In the genomic region with DNA sequence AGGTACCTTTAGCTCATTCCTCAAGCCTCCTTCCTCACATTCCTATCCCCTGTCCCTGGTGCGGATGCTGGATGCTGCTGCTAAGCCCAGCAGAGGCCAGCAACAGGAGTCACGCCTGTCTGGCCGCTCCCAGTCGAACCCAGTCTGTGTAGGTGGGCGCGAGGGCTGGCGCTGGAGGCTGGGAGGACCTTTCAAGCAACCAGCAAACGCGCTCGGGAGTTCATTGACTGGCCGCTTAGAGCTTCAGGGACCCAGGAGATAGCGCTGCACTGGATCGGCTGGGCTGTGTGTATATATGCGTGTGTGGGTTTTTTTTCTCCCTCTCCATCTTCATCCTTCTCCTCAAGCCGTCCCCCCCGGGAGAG, we compare ENCODE assay signal across 9 mouse cellular contexts. TPM values are rescaled to one million over a fixed set of nuclear protein-coding genes. Genes with fewer than 3 reads are reported as not detected.
DNase-seq lines count a peak whose midpoint lies in the region; ATAC-seq lines count a peak whose summit lies in the region.
"Had no signal": no experiment of that assay in that cellular context is flagged by ENCODE, and none has a peak within 500 bp of the region (broad histone marks: within the 10 kb centered on the region; RNA-seq: fewer than 3 reads in every experiment).

No protein-coding gene starts in this region.

- H3K36me3 ChIP-seq in kidney, embryonic 16.5 days (ENCODE audit: insufficient read depth, low read length): no peaks in the 10 kb centered on the region
- no peaks in the 10 kb centered on the region for H3K36me3 ChIP-seq in embryonic facial prominence, embryonic 13.5 days
- no peaks in the 10 kb centered on the region for H3K36me3 ChIP-seq in intestine, embryonic 14.5 days (ENCODE audit: control insufficient read depth, insufficient read depth, low read length)
- no peaks in the 10 kb centered on the region for H3K36me3 ChIP-seq in stomach, embryonic 16.5 days (ENCODE audit: control insufficient read depth, insufficient read depth, low read length)

- peak overlapping the region; percentile 98 for H3K4me2 ChIP-seq in kidney, embryonic 16.5 days (replicated peaks; ENCODE audit: low read depth, low read length)
- peak overlapping the region; percentile 91 for H3K4me2 ChIP-seq in embryonic facial prominence, embryonic 13.5 days
- H3K4me2 ChIP-seq in intestine, embryonic 14.5 days (ENCODE audit: low read length): peak overlapping the region; percentile 99
- H3K4me2 ChIP-seq in stomach, embryonic 16.5 days (ENCODE audit: low read depth, low read length): peak overlapping the region; percentile 95

- DNase-seq in kidney, adult 8-10 months: no peak
- DNase-seq in intestine, embryonic 14.5 days (ENCODE audit: low spot score): peak; percentile 63
- DNase-seq in mesoderm, embryonic 11.5 days (ENCODE audit: low read depth, low spot score): peak; percentile 45
- DNase-seq in spleen, adult 12 weeks (ENCODE audit: low spot score): no peak
- DNase-seq in thymus, postnatal 0 days (ENCODE audit: low spot score): no peak

- H3K4me1 ChIP-seq in kidney, embryonic 16.5 days (ENCODE audit: insufficient read depth, low read length): peaks cover 10% of the 10 kb centered on the region
- H3K4me1 ChIP-seq in embryonic facial prominence, embryonic 13.5 days: peaks cover 12% of the 10 kb centered on the region
- H3K4me1 ChIP-seq in intestine, embryonic 14.5 days (replicated peaks; ENCODE audit: control insufficient read depth, insufficient read depth, low read length): peaks cover 5% of the 10 kb centered on the region
- H3K4me1 ChIP-seq in stomach, embryonic 16.5 days (ENCODE audit: control insufficient read depth, insufficient read depth, low read length): peaks cover 9% of the 10 kb centered on the region

- peak; percentile 73 for ATAC-seq in kidney, embryonic 16.5 days (ENCODE audit: low FRiP score, low TSS enrichment)
- ATAC-seq in embryonic facial prominence, embryonic 13.5 days (ENCODE audit: insufficient number of reproducible peaks, insufficient read depth, low FRiP score, low TSS enrichment, low read depth): no peak
- ATAC-seq in intestine, embryonic 14.5 days (replicated peaks; ENCODE audit: low FRiP score, low TSS enrichment, low read depth): peak; percentile 51; the same call in 1 of the 2 replicates
- ATAC-seq in stomach, embryonic 16.5 days (ENCODE audit: insufficient read depth, low FRiP score): no peak

- WGBS in kidney, embryonic 16.5 days: under 1% methylated on average over 16 of the region's 16 CpGs
- WGBS in embryonic facial prominence, embryonic 13.5 days: under 1% methylated on average over 16 of the region's 16 CpGs
- WGBS in intestine, embryonic 14.5 days: 1% methylated on average over 16 of the region's 16 CpGs
- under 1% methylated on average over 16 of the region's 16 CpGs for WGBS in stomach, embryonic 16.5 days

- peak overlapping the region; percentile 68 for H3K9ac ChIP-seq in kidney, embryonic 16.5 days (replicated peaks; ENCODE audit: low read length)
- peak overlapping the region; percentile 73 for H3K9ac ChIP-seq in embryonic facial prominence, embryonic 13.5 days
- H3K9ac ChIP-seq in intestine, embryonic 14.5 days (ENCODE audit: low read length): no peak overlapping the region; the same call in 1 of the 2 replicates
- peak overlapping the region; percentile 69 for H3K9ac ChIP-seq in stomach, embryonic 16.5 days (ENCODE audit: low read length)
- H3K9ac ChIP-seq: liver, embryonic 14.5 days had no signal

- peak overlapping the region; percentile 61 for H3K4me3 ChIP-seq in kidney, embryonic 16.5 days (ENCODE audit: low read length)
- peak overlapping the region; percentile 56 for H3K4me3 ChIP-seq in embryonic facial prominence, embryonic 13.5 days
- H3K4me3 ChIP-seq in intestine, embryonic 14.5 days (ENCODE audit: low read depth, low read length): peak overlapping the region; percentile 44
- peak overlapping the region; percentile 53 for H3K4me3 ChIP-seq in stomach, embryonic 16.5 days (replicated peaks; ENCODE audit: low read length)

- H3K9me3 ChIP-seq in kidney, embryonic 16.5 days (ENCODE audit: low read length): no peaks in the 10 kb centered on the region
- no peaks in the 10 kb centered on the region for H3K9me3 ChIP-seq in embryonic facial prominence, embryonic 13.5 days
- H3K9me3 ChIP-seq in intestine, embryonic 14.5 days (ENCODE audit: control insufficient read depth, low read length): no peaks in the 10 kb centered on the region
- no peaks in the 10 kb centered on the region for H3K9me3 ChIP-seq in stomach, embryonic 16.5 days (replicated peaks; ENCODE audit: control insufficient read depth, low read length)

- peaks cover 29% of the 10 kb centered on the region for H3K27me3 ChIP-seq in kidney, embryonic 16.5 days (ENCODE audit: insufficient read depth, low read length)
- peaks cover 44% of the 10 kb centered on the region for H3K27me3 ChIP-seq in embryonic facial prominence, embryonic 13.5 days
- H3K27me3 ChIP-seq in intestine, embryonic 14.5 days (replicated peaks; ENCODE audit: control insufficient read depth, insufficient read depth, low read length): peaks cover 14% of the 10 kb centered on the region; the same call in 1 of the 2 replicates
- H3K27me3 ChIP-seq in stomach, embryonic 16.5 days (ENCODE audit: control insufficient read depth, insufficient read depth, low read length): peaks cover 17% of the 10 kb centered on the region

- H3K27ac ChIP-seq in kidney, embryonic 16.5 days (ENCODE audit: low read length): no peak overlapping the region
- H3K27ac ChIP-seq in embryonic facial prominence, embryonic 13.5 days: no peak overlapping the region
- H3K27ac ChIP-seq in intestine, embryonic 14.5 days (ENCODE audit: low read depth): no peak overlapping the region
- no peak overlapping the region for H3K27ac ChIP-seq in stomach, embryonic 16.5 days (ENCODE audit: low read length)
- H3K27ac ChIP-seq: liver, embryonic 14.5 days had no signal

RNA-seq across cellular contexts. Expression of gene Ak5, which starts 1.2 kb away (rescaled TPM):
- polyA plus RNA-seq in kidney, embryonic 16.5 days (2015; fragmentation: Nextera tagmentation; extraction: Ambion mirVana): 3.7 and 5.9 TPM in 2 replicates
- polyA plus RNA-seq in embryonic facial prominence, embryonic 13.5 days (2015; fragmentation: Nextera tagmentation; extraction: Ambion mirVana): 1.0 and 1.7 TPM in 2 replicates
- 3.2 and 3.6 TPM in 2 replicates for polyA plus RNA-seq in intestine, embryonic 14.5 days (2014; fragmentation: Nextera tagmentation; extraction: Ambion mirVana)
- polyA plus RNA-seq in stomach, embryonic 16.5 days (2015; fragmentation: Nextera tagmentation; extraction: Ambion mirVana): 2.2 and 2.8 TPM in 2 replicates
- 0.14 TPM in 1 of 2 replicates, not detected in the other for polyA plus RNA-seq in thymus, postnatal 0 days (2015; fragmentation: Nextera tagmentation; extraction: Ambion mirVana)

RNA-seq across cellular contexts. Expression of gene Pigk, which starts 46.9 kb away (rescaled TPM):
- polyA plus RNA-seq in kidney, embryonic 16.5 days (2015; fragmentation: Nextera tagmentation; extraction: Ambion mirVana): 43.9 and 47.9 TPM in 2 replicates
- polyA plus RNA-seq in embryonic facial prominence, embryonic 13.5 days (2015; fragmentation: Nextera tagmentation; extraction: Ambion mirVana): 52.4 and 58.3 TPM in 2 replicates
- 41.8 and 42.9 TPM in 2 replicates for polyA plus RNA-seq in intestine, embryonic 14.5 days (2014; fragmentation: Nextera tagmentation; extraction: Ambion mirVana)
- polyA plus RNA-seq in stomach, embryonic 16.5 days (2015; fragmentation: Nextera tagmentation; extraction: Ambion mirVana): 39.0 and 47.0 TPM in 2 replicates
- 38.0 and 41.7 TPM in 2 replicates for polyA plus RNA-seq in thymus, postnatal 0 days (2015; fragmentation: Nextera tagmentation; extraction: Ambion mirVana)

Comparison
In these comparisons a context has a peak if more than half of its experiments do, and no peak if none do; other contexts are left out.
1. ATAC-seq: peak in kidney, embryonic 16.5 days (single experiment) and intestine, embryonic 14.5 days (single experiment); none in embryonic facial prominence, embryonic 13.5 days (single experiment) and stomach, embryonic 16.5 days (single experiment).
2. DNase-seq: peak in intestine, embryonic 14.5 days (single experiment) and mesoderm, embryonic 11.5 days (single experiment); none in kidney, adult 8-10 months (0 of 2), spleen, adult 12 weeks (single experiment) and thymus, postnatal 0 days (single experiment).
3. Peak in every context shown above with its lines, with median percentiles within 50 percentile points of each other: H3K4me2 ChIP-seq and H3K4me3 ChIP-seq.